Mouse (Mus musculus): ENCODE measurements around the gene Mdga1. TPM values are rescaled to one million over a fixed set of nuclear protein-coding genes. Genes with fewer than 3 reads are reported as not detected.

Gene Mdga1
- polyA plus RNA-seq, 1 experiment, result 8.0 TPM

- 48% methylated on average over 3 of the region's 3 CpGs for WGBS
- no peak for DNase-seq
- no peaks in the 10 kb centered on the region for H3K4me1 ChIP-seq (ENCODE audit: control insufficient read depth, insufficient read depth, low read length)
- peaks cover 1% of the 10 kb centered on the region; the same call in 1 of the 2 replicates for H3K27me3 ChIP-seq (ENCODE audit: control insufficient read depth, insufficient read depth, low read length)
- no peak overlapping the region for H3K27ac ChIP-seq (ENCODE audit: insufficient read depth, low read length)
- no peak overlapping the region for H3K4me3 ChIP-seq (replicated peaks; ENCODE audit: insufficient read depth, low read depth, low read length)
- TF ChIP-seq CTCF (IDR thresholded peaks at IDR 0.05; ENCODE audit: borderline replicate concordance, insufficient read depth, low read depth, low read length) (no peak), POLR2A (IDR thresholded peaks at IDR 0.05; ENCODE audit: borderline replicate concordance, insufficient read depth, low read length) (no peak)
These were observed 52.9 kb downstream of the Mdga1 start for GRCm38 (mm10) chr17:29916968-29917367.

GRCm38 (mm10) chr17:29915820-29916219, 54.1 kb downstream of the Mdga1 start:
- no peak for DNase-seq

GRCm38 (mm10) chr17:29913301-29913965, 56.5 kb downstream of the Mdga1 start:
- Histone ChIP-seq H3K27me3 (ENCODE audit: control insufficient read depth, insufficient read depth, low read length) (no peaks in the 10 kb centered on the region; the same call in 1 of the 2 replicates), H3K27ac (ENCODE audit: insufficient read depth, low read length) (no peak overlapping the region), H3K4me1 (ENCODE audit: control insufficient read depth, insufficient read depth, low read length) (no peaks in the 10 kb centered on the region), H3K4me3 (replicated peaks; ENCODE audit: insufficient read depth, low read depth, low read length) (no peak overlapping the region)
- DNase-seq, result no peak
- WGBS, result 93% methylated on average over 16 of the region's 16 CpGs
- no peak for TF ChIP-seq POLR2A (IDR thresholded peaks at IDR 0.05; ENCODE audit: borderline replicate concordance, insufficient read depth, low read length)
- no peak for TF ChIP-seq CTCF (IDR thresholded peaks at IDR 0.05; ENCODE audit: borderline replicate concordance, insufficient read depth, low read depth, low read length)

More at GRCm38 (mm10) chr17:29915820-29916219, 54.1 kb downstream of the Mdga1 start:
- H3K27me3 ChIP-seq (ENCODE audit: control insufficient read depth, insufficient read depth, low read length), result no peaks in the 10 kb centered on the region; the same call in 1 of the 2 replicates
- 65% methylated on average over 10 of the region's 10 CpGs for WGBS
- no peak overlapping the region for H3K27ac ChIP-seq (ENCODE audit: insufficient read depth, low read length)
- TF ChIP-seq POLR2A (IDR thresholded peaks at IDR 0.05; ENCODE audit: borderline replicate concordance, insufficient read depth, low read length) (no peak), CTCF (IDR thresholded peaks at IDR 0.05; ENCODE audit: borderline replicate concordance, insufficient read depth, low read depth, low read length) (no peak)
- no peaks in the 10 kb centered on the region for H3K4me1 ChIP-seq (ENCODE audit: control insufficient read depth, insufficient read depth, low read length)
- no peak overlapping the region for H3K4me3 ChIP-seq (replicated peaks; ENCODE audit: insufficient read depth, low read depth, low read length)

GRCm38 (mm10) chr17:29912733-29913132, 57.2 kb downstream of the Mdga1 start:
- Histone ChIP-seq H3K4me1 (ENCODE audit: control insufficient read depth, insufficient read depth, low read length) (no peaks in the 10 kb centered on the region), H3K4me3 (replicated peaks; ENCODE audit: insufficient read depth, low read depth, low read length) (no peak overlapping the region), H3K27ac (ENCODE audit: insufficient read depth, low read length) (no peak overlapping the region), H3K27me3 (ENCODE audit: control insufficient read depth, insufficient read depth, low read length) (no peaks in the 10 kb centered on the region; the same call in 1 of the 2 replicates)
- 53% methylated on average over 5 of the region's 5 CpGs for WGBS
- no peak for TF ChIP-seq POLR2A (IDR thresholded peaks at IDR 0.05; ENCODE audit: borderline replicate concordance, insufficient read depth, low read length)
- TF ChIP-seq CTCF (IDR thresholded peaks at IDR 0.05; ENCODE audit: borderline replicate concordance, insufficient read depth, low read depth, low read length), result no peak
- DNase-seq, result no peak

- no peak overlapping the region for H3K4me3 ChIP-seq (replicated peaks; ENCODE audit: insufficient read depth, low read depth, low read length)
- 96% methylated on average over 7 of the region's 7 CpGs for WGBS
- TF ChIP-seq POLR2A (IDR thresholded peaks at IDR 0.05; ENCODE audit: borderline replicate concordance, insufficient read depth, low read length), result no peak
- no peak for TF ChIP-seq CTCF (IDR thresholded peaks at IDR 0.05; ENCODE audit: borderline replicate concordance, insufficient read depth, low read depth, low read length)
- no peak for DNase-seq
- no peaks in the 10 kb centered on the region for H3K4me1 ChIP-seq (ENCODE audit: control insufficient read depth, insufficient read depth, low read length)
- H3K27ac ChIP-seq (ENCODE audit: insufficient read depth, low read length), result no peak overlapping the region
- no peaks in the 10 kb centered on the region; the same call in 1 of the 2 replicates for H3K27me3 ChIP-seq (ENCODE audit: control insufficient read depth, insufficient read depth, low read length)
These were observed 60.9 kb downstream of the Mdga1 start for GRCm38 (mm10) chr17:29909031-29909430.

- TF ChIP-seq CTCF (IDR thresholded peaks at IDR 0.05; ENCODE audit: borderline replicate concordance, insufficient read depth, low read depth, low read length) (no peak), POLR2A (IDR thresholded peaks at IDR 0.05; ENCODE audit: borderline replicate concordance, insufficient read depth, low read length) (no peak)
- Histone ChIP-seq H3K4me3 (replicated peaks; ENCODE audit: insufficient read depth, low read depth, low read length) (no peak overlapping the region), H3K27ac (ENCODE audit: insufficient read depth, low read length) (no peak overlapping the region), H3K4me1 (ENCODE audit: control insufficient read depth, insufficient read depth, low read length) (no peaks in the 10 kb centered on the region), H3K27me3 (ENCODE audit: control insufficient read depth, insufficient read depth, low read length) (no peaks in the 10 kb centered on the region)
- WGBS, result 70% methylated on average over 5 of the region's 5 CpGs
- DNase-seq, result no peak
These were observed 65.2 kb downstream of the Mdga1 start for GRCm38 (mm10) chr17:29904694-29905093.

- Histone ChIP-seq H3K4me3 (replicated peaks; ENCODE audit: insufficient read depth, low read depth, low read length) (no peak overlapping the region), H3K27ac (ENCODE audit: insufficient read depth, low read length) (no peak overlapping the region), H3K4me1 (ENCODE audit: control insufficient read depth, insufficient read depth, low read length) (no peaks in the 10 kb centered on the region), H3K27me3 (ENCODE audit: control insufficient read depth, insufficient read depth, low read length) (no peaks in the 10 kb centered on the region)
- no peak for DNase-seq
- 41% methylated on average over 16 of the region's 16 CpGs for WGBS
- no peak for TF ChIP-seq POLR2A (IDR thresholded peaks at IDR 0.05; ENCODE audit: borderline replicate concordance, insufficient read depth, low read length)
- no peak for TF ChIP-seq CTCF (IDR thresholded peaks at IDR 0.05; ENCODE audit: borderline replicate concordance, insufficient read depth, low read depth, low read length)
These were observed 67.3 kb downstream of the Mdga1 start for GRCm38 (mm10) chr17:29902406-29903155.
